Mouse (Mus musculus) kidney, adult 2 months (tissue): ENCODE measurements around the gene Mapk3.

ENCODE experiments used
- CTCF ChIP-seq: fragments of 200-500 bp; conservative IDR thresholded peaks from 2 replicates; pipeline ENCODE4 v1.5.1; 2011; ENCODE audit warnings: low read depth, mild to moderate bottlenecking, control low read depth, low read length, moderate library complexity, mixed read lengths; ENCODE audit not compliant: insufficient read depth, insufficient read length
- POLR2A ChIP-seq: fragments of 200-500 bp; IDR thresholded peaks from one replicate; pipeline ENCODE4 v1.6.1; 2011; ENCODE audit warnings: low read depth, low read length, control low read depth

GRCm38 (mm10) chr7:126781661-126782370, 22.4 kb downstream of the Mapk3 start:
- TF ChIP-seq CTCF: no peak
- no peak for TF ChIP-seq POLR2A
